Mouse (Mus musculus) liver, embryonic 15.5 days (tissue): ENCODE measurements around the gene Kif26b. TPM values are rescaled to one million over a fixed set of nuclear protein-coding genes. Genes with fewer than 3 reads are reported as not detected.

Source experiments
- ATAC-seq: fragments of 200-750 bp; cut with Nextera tagmentation; 2 replicates; pipeline ENCODE4 v1.8.0; 2017; ENCODE audit warnings: moderate number of reproducible peaks, mild to moderate bottlenecking, moderate library complexity; ENCODE audit not compliant: insufficient read depth
- H3K27ac ChIP-seq: fragments of 300-500 bp; sonication (generic); replicated peaks from 2 replicates; pipeline ENCODE4 v1.5.1; 2015; ENCODE audit warnings: mild to moderate bottlenecking, inconsistent platforms
- H3K27me3 ChIP-seq: fragments of 300-500 bp; sonication (generic); 2 replicates; pipeline ENCODE4 v1.6.1; 2015; ENCODE audit warnings: mild to moderate bottlenecking, inconsistent platforms
- H3K36me3 ChIP-seq: fragments of 300-500 bp; sonication (generic); replicated peaks from 2 replicates; pipeline ENCODE4 v1.6.1; 2015; ENCODE audit warnings: moderate library complexity, mild to moderate bottlenecking, inconsistent platforms
- H3K4me1 ChIP-seq: fragments of 300-500 bp; sonication (generic); replicated peaks from 2 replicates; pipeline ENCODE4 v1.6.1; 2015; ENCODE audit warnings: inconsistent platforms
- H3K4me2 ChIP-seq: fragments of 300-500 bp; sonication (generic); 2 replicates; pipeline ENCODE4 v1.6.1; 2015; ENCODE audit warnings: moderate library complexity, mild to moderate bottlenecking, inconsistent platforms
- H3K4me3 ChIP-seq: fragments of 300-500 bp; sonication (generic); replicated peaks from 2 replicates; pipeline ENCODE4 v1.5.1; 2015; ENCODE audit warnings: mild to moderate bottlenecking, inconsistent platforms
- H3K9ac ChIP-seq: fragments of 300-500 bp; sonication (generic); 2 replicates; pipeline ENCODE4 v1.6.1; 2015; ENCODE audit warnings: moderate library complexity, mild to moderate bottlenecking, inconsistent platforms
- H3K9me3 ChIP-seq: fragments of 300-500 bp; sonication (generic); replicated peaks from 2 replicates; pipeline ENCODE4 v1.6.1; 2016; ENCODE audit warnings: inconsistent platforms
- WGBS: fragments of 180-500 bp; shearing (Covaris S2); methylation state at CpG from one replicate; pipeline ENCODE4 v1.1.7; 2015; ENCODE audit warnings: mixed read lengths; ENCODE audit not compliant: insufficient replicate concordance; 5-methylcytosine and 5-hydroxymethylcytosine counted together
- polyA plus RNA-seq: library from polyadenylated mRNA; unstranded; fragments of >200 nt; fragmentation: Nextera tagmentation; extraction: Ambion mirVana; gene quantifications from 2 replicates; pipeline ENCODE4 v1.2.1, GENCODE M21; 2015

Gene Kif26b
- polyA plus RNA-seq, 1 experiment from 2014 or later = 0.06 TPM

DNA sequence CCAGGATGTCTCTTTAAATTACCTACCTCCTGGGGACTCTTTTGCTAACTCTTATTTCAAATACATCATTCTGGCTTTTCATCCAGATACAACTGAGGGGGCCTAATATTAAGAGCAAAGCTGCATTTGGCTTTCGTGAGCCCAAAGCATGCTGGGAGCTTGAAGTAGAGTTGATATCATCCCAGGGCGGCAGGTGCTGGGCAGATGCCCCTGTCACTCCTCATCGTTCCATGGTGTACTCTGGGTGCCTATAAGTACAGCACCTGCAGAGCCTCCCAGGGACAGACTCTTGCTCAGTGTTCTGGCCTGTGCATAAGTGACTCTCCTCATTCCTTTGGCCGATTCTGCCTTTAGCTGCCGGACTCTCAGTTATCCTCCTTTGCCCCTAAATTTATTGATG is 13.5 kb downstream of the Kif26b start:
- no peak for ATAC-seq
- WGBS = 67% methylated on average over 5 of the region's 5 CpGs

DNA sequence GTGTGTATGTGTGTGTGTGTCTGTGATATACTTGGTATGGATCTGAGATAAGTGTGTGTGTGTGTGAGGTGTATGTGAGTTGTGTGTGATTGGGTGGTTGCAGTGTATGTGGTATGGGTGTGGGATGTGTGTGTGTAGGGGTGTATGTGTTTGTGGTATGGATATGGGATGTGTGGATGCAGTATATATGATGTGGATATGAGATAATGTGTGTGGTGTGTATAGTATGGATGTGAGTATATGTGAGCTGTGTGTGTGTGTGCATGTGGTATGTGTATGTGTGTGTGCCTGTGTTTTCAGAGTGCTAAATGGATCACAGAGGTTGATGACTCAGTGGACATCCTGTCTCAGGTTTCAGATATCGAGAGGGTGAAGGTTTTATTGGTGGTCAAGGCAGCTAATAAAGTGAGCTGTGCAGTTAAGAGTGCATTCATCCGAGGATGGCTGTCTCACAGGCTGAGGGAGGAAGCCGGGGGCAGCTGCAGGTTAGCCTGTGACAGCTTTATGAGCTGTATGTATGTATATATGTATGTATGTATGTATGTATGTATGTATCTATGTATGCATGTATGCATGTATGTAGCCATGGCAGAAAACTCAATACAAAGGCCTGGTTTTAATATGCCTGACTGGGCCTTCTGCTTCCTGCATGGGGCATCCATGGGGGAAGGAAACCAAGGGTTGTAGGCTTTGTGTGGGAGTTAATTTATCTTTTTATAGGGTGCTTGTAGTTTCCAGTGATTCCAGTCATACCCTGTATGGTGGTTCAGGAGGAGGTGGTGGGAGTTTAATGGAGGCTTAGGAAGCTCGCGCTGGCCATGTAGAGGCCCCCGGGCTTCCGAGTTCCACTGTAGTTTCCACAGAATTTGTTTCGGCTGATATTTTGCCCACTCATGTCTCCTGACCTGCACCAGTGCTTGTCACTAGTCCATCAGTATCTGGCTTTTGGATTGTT is 14.3 kb downstream of the Kif26b start:
- no peak for ATAC-seq
- WGBS = 70% methylated on average over 8 of the region's 8 CpGs
- H3K4me2 ChIP-seq = no peak overlapping the region
- H3K27me3 ChIP-seq = 0 out of 2 replicates have a peak, but pooled peaks cover 3% of the 10 kb centered on the region
- H3K9me3 ChIP-seq = no peaks in the 10 kb centered on the region
- no peak overlapping the region for H3K27ac ChIP-seq
- no peaks in the 10 kb centered on the region for H3K4me1 ChIP-seq
- no peak overlapping the region for H3K4me3 ChIP-seq
- no peaks in the 10 kb centered on the region for H3K36me3 ChIP-seq
- no peak overlapping the region for H3K9ac ChIP-seq

More for the DNA sequence above, 13.5 kb downstream of the Kif26b start:
- H3K36me3 ChIP-seq = no peaks in the 10 kb centered on the region
- no peak overlapping the region for H3K4me3 ChIP-seq
- no peaks in the 10 kb centered on the region for H3K4me1 ChIP-seq
- no peak overlapping the region for H3K4me2 ChIP-seq
- no peak overlapping the region for H3K27ac ChIP-seq
- no peaks in the 10 kb centered on the region for H3K9me3 ChIP-seq
- H3K9ac ChIP-seq = no peak overlapping the region
- 0 out of 2 replicates have a peak, but pooled peaks cover 3% of the 10 kb centered on the region for H3K27me3 ChIP-seq

DNA sequence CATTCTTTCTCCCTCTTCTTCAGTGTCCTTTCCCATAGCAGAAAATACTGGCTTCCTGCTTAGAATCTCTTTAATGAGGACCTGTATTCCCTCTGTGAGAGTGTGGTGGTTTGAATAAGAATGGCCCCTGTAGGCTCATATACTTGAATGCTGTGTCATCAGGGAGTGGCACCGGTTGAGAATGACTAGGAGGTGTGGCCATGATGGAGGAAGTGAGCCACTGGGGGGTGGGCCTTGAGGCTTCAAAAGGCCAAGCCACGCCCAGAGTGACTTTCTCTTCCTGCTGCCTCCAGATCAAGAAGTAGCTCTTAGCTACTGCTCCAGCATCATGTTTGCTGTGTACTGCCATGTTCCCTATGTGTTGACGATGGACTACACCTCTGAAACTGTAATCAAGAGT is 15.7 kb downstream of the Kif26b start:
- ATAC-seq = no peak
- H3K4me1 ChIP-seq = no peaks in the 10 kb centered on the region
- no peak overlapping the region for H3K4me3 ChIP-seq
- H3K36me3 ChIP-seq = no peaks in the 10 kb centered on the region
- no peak overlapping the region for H3K4me2 ChIP-seq
- 45% methylated on average over 3 of the region's 3 CpGs for WGBS
- no peak overlapping the region for H3K9ac ChIP-seq
- H3K9me3 ChIP-seq = no peaks in the 10 kb centered on the region
- H3K27me3 ChIP-seq = 0 out of 2 replicates have a peak, but pooled peaks cover 3% of the 10 kb centered on the region
- no peak overlapping the region for H3K27ac ChIP-seq

DNA sequence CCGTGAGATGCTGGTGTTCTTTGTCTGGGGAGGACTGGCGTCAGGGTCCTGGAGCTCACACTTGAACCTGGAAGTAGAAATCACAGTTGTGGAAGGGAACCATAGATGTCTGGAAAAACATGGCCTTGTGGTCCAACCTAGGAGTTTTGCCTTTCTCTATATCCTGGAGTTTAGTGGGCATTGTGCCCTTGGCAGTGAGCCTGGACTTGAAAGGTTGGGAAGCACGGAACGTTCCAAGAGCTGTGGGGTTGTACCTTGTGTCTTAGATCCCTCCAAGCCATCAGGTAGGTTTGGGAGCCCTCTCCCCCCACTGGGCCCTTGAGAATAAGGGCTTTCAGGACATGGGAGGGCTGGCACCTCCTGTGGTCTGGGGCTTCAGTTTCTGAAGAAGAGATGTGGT is 20.7 kb downstream of the Kif26b start:
- Histone ChIP-seq H3K9me3 (no peaks in the 10 kb centered on the region), H3K4me2 (no peak overlapping the region), H3K4me3 (no peak overlapping the region), H3K4me1 (no peaks in the 10 kb centered on the region), H3K27ac (no peak overlapping the region), H3K36me3 (no peaks in the 10 kb centered on the region), H3K9ac (no peak overlapping the region), H3K27me3 (no peaks in the 10 kb centered on the region)
- WGBS = 66% methylated on average over 4 of the region's 4 CpGs
- ATAC-seq = no peak

DNA sequence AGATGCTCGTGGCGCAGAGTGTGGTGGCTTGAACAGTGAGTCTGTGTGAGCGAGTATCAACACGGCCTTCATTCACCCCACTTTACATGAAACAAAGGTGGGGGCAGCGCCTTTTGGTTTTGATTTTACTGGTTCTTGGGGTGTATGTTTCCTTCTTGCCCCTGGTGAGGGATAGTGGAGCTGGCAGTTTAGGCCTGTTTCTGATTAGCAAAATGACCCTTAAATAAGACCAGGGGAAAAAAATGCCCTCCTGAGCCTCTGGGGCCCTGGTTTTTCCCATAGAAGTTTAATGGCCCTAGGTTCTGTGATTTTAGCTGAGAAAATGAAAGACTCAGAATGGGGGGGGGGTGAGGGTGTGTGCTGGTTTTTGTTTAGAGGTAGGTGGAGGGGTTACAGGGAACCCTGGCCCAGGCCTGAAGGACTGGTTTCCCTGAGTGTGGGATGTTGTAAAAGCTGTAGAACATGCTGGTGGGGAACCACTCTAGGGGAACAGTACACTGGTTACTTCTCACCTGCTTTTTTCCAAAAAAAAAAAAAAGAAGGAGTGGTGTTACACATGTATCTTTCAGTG is 21.6 kb downstream of the Kif26b start:
- no peak for ATAC-seq
- no peak overlapping the region for H3K9ac ChIP-seq
- 68% methylated on average over 5 of the region's 5 CpGs for WGBS

DNA sequence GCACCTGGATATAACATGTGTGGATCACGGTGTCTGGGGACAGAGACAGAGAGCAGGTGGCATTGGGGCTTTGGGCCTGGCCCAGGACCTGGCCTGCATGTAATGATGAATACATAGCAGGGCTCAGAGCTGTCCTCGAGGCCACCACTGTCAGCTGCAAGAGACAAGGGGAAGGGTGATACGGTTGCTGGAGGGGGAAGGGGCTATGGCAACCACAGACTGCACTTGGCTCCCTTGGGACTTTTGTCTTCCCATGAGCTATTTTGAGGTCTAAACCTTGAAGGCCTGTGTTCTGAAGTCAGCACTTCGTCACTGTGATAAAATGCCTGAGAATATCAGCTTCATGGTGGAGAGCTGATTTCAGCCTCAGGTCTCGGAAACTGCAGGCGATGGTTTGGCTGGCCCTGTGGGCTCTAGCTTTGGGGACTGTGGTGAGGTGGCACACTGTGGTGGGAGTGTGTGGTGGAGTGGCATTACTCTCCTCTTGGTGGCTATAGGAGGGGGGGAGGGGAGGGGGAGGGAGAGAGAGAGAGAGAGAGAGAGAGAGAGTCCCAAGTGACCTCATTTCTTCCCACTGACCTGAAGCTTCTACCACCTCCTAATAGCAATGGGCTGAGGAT is 23.5 kb downstream of the Kif26b start:
- WGBS = 67% methylated on average over 6 of the region's 6 CpGs
- H3K27me3 ChIP-seq = no peaks in the 10 kb centered on the region
- ATAC-seq = no peak
- H3K9me3 ChIP-seq = no peaks in the 10 kb centered on the region
- H3K27ac ChIP-seq = no peak overlapping the region
- no peaks in the 10 kb centered on the region for H3K4me1 ChIP-seq
- no peaks in the 10 kb centered on the region for H3K36me3 ChIP-seq
- H3K4me3 ChIP-seq = no peak overlapping the region
- H3K9ac ChIP-seq = no peak overlapping the region
- no peak overlapping the region for H3K4me2 ChIP-seq

More for the DNA sequence above, 21.6 kb downstream of the Kif26b start:
- no peaks in the 10 kb centered on the region for H3K4me1 ChIP-seq
- no peaks in the 10 kb centered on the region for H3K36me3 ChIP-seq
- no peaks in the 10 kb centered on the region for H3K9me3 ChIP-seq
- no peak overlapping the region for H3K4me2 ChIP-seq
- H3K27ac ChIP-seq = no peak overlapping the region
- H3K27me3 ChIP-seq = no peaks in the 10 kb centered on the region
- H3K4me3 ChIP-seq = no peak overlapping the region

DNA sequence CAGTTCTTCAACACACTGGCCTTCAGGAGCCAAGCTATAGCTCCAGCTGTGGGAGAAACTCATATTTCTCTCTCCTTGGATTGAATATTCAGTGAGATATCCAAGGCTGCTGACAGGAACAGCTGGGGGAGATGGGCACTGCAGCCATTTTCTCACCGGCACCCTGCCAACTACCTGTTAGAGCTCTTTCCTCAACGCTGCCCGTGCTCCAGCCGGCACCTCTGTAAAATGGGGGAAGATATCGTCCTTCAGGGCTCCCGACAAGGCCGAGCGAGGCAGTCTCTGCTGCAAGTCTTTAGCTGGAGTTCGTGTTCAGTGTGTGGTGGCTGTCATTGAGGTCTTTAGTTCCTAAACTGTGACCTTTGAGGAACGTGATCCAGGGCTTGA is 24.0 kb downstream of the Kif26b start:
- H3K4me3 ChIP-seq = no peak overlapping the region
- H3K9ac ChIP-seq = no peak overlapping the region
- H3K4me1 ChIP-seq = no peaks in the 10 kb centered on the region
- no peak overlapping the region for H3K27ac ChIP-seq
- ATAC-seq = no peak
- no peak overlapping the region for H3K4me2 ChIP-seq
- H3K27me3 ChIP-seq = no peaks in the 10 kb centered on the region
- H3K9me3 ChIP-seq = no peaks in the 10 kb centered on the region
- H3K36me3 ChIP-seq = no peaks in the 10 kb centered on the region
- WGBS = 60% methylated on average over 10 of the region's 10 CpGs

DNA sequence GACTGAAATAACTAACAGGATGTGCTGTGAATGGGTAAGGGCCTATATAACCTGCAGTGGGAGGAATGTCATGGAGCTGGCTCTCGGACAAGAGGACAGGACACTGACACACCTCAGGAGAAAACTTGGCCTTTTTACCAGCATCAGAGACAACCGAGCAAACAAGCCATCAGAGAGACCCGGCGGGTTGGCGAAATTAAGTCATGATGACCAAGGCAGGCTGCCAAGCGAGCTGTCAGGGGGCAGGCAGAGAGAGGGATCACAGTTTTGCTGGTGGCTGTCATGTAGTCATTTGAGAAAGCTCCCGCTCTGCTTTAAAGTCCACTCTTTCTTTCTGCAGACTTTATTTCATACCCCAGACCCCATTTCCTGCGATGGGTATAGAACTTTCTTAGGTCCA is 27.3 kb downstream of the Kif26b start:
- ATAC-seq = no peak
- H3K9me3 ChIP-seq = no peaks in the 10 kb centered on the region
- no peaks in the 10 kb centered on the region for H3K36me3 ChIP-seq
- H3K4me3 ChIP-seq = no peak overlapping the region
- H3K4me1 ChIP-seq = no peaks in the 10 kb centered on the region
- H3K27me3 ChIP-seq = no peaks in the 10 kb centered on the region
- H3K27ac ChIP-seq = no peak overlapping the region
- no peak overlapping the region for H3K4me2 ChIP-seq
- WGBS = 65% methylated on average over 8 of the region's 8 CpGs
- H3K9ac ChIP-seq = no peak overlapping the region

DNA sequence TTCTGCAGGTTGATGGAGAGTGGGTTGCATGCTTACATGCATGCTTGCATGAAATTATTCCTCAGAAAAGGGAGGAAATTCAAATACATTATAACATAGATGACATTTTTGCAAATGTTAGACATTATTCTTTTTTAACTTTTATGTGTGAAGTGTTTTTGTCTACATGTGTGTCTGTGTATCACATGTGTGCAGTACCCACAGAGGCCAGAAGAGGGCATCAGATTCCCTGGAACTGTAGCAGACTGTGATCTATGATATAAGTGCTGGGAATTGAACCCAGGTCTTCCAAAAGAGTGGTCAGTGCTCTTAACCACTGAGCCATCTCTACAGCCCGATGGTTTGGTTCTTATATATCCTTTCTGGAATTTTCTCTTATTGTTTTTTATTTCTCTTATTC is 31.1 kb downstream of the Kif26b start:
- Histone ChIP-seq H3K4me1 (no peaks in the 10 kb centered on the region), H3K4me3 (no peak overlapping the region), H3K9ac (no peak overlapping the region), H3K9me3 (no peaks in the 10 kb centered on the region), H3K36me3 (no peaks in the 10 kb centered on the region), H3K27me3 (no peaks in the 10 kb centered on the region), H3K4me2 (no peak overlapping the region), H3K27ac (no peak overlapping the region)
- 88% methylated on average over 1 of the region's 1 CpGs for WGBS
- no peak for ATAC-seq

DNA sequence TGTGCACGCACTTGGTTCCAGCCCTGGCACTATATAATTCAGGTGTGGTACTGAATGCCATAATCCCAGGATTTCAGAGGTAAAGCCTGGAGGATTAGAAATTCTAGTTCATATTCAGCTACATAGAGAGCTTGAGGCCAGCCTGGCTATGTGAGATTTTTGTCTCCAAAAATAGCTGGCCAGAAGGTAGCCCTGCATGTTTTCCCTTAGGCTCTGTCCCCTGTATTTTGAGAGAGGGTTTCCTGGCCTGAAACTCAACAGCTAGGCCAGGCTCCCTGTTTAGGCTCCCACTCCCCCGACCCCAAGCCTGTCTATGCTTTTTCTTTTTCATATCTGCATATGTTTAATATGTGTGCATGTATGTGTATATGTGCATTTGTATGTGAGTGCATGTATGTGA is 34.9 kb downstream of the Kif26b start:
- Histone ChIP-seq H3K4me3 (no peak overlapping the region), H3K4me1 (no peaks in the 10 kb centered on the region), H3K27ac (no peak overlapping the region), H3K9ac (no peak overlapping the region), H3K27me3 (no peaks in the 10 kb centered on the region), H3K4me2 (no peak overlapping the region), H3K36me3 (no peaks in the 10 kb centered on the region), H3K9me3 (no peaks in the 10 kb centered on the region)
- ATAC-seq = no peak
- WGBS = 57% methylated on average over 2 of the region's 2 CpGs

DNA sequence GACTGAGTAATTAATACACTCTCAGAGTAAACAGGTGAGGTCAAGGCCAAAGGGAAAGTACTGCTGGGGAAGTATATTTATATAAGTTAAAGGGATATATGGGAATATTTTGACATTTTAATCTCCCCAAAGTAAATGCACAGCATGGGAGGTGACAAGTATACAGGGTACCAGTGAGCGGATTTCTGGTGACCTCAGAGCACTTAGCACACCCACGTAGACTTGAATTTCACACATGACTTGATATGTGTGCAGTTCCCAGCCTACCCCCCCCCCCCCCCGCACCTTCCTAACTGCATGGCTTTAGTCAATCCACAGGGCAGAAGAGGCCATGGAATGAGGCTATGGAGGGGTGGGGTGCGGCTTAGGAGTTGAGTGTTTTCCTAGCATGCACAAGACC is 35.9 kb downstream of the Kif26b start:
- H3K27me3 ChIP-seq = no peaks in the 10 kb centered on the region
- no peak for ATAC-seq
- H3K9me3 ChIP-seq = no peaks in the 10 kb centered on the region
- H3K36me3 ChIP-seq = no peaks in the 10 kb centered on the region
- no peak overlapping the region for H3K9ac ChIP-seq
- H3K27ac ChIP-seq = no peak overlapping the region
- 76% methylated on average over 4 of the region's 4 CpGs for WGBS
- H3K4me3 ChIP-seq = no peak overlapping the region
- H3K4me2 ChIP-seq = no peak overlapping the region
- H3K4me1 ChIP-seq = no peaks in the 10 kb centered on the region
